Mouse (Mus musculus) skeletal muscle tissue, adult 2 months (tissue): ENCODE measurements around the gene E330014E10Rik.
"Not testable (repeated sequence)": the region's sequence is repeated elsewhere in the genome, so short reads cannot be mapped to it uniquely, and the experiment has no call there.

ENCODE experiments used
- DNase-seq: peaks from one replicate; pipeline ENCODE4 v3.0.0-alpha.2; 2012; ENCODE audit warnings: low read depth, low spot score

The E330014E10Rik gene

GRCm38 (mm10) chr5:95775690-95776089 lies at the start of gene E330014E10Rik:
Gene E330014E10Rik (plus strand): TSS chr5:95775990.
- DNase-seq, result not testable (repeated sequence)

GRCm38 (mm10) chr5:95736073-95736472 lies 39.7 kb upstream of the E330014E10Rik start, which contains the start of gene Gm7978:
Gene Gm7978 (minus strand): TSS chr5:95736173.
- not testable (repeated sequence) for DNase-seq

GRCm38 (mm10) chr5:95741714-95742113 lies 34.1 kb upstream of the E330014E10Rik start, which contains the start of gene Gm7982:
Gene Gm7982 (plus strand): TSS chr5:95742014.
- not testable (repeated sequence) for DNase-seq

- DNase-seq, result not testable (repeated sequence)
Measured at GRCm38 (mm10) chr5:95810841-95811240, 35.1 kb downstream of the E330014E10Rik start.

GRCm38 (mm10) chr5:95836580-95836979 lies 60.8 kb downstream of the E330014E10Rik start:
- no peak for DNase-seq

- DNase-seq, result no peak
Measured at GRCm38 (mm10) chr5:95854030-95854429, 78.2 kb downstream of the E330014E10Rik start.
